Mouse (Mus musculus) heart, embryonic 15.5 days (tissue): ENCODE data around the gene Lingo1. TPM values are rescaled to one million over a fixed set of nuclear protein-coding genes. Genes with fewer than 3 reads are reported as not detected.

Experiments used
- ATAC-seq: fragments of 200-750 bp; cut with Nextera tagmentation; replicated peaks from 2 replicates; pipeline ENCODE4 v1.8.0; 2017; ENCODE audit warnings: low read depth, moderate TSS enrichment; ENCODE audit not compliant: insufficient number of reproducible peaks, insufficient read depth, low FRiP score
- H3K27ac ChIP-seq: fragments of 300-500 bp; sonication (generic); 2 replicates; pipeline ENCODE4 v1.5.1; 2015; ENCODE audit warnings: mild to moderate bottlenecking, inconsistent platforms
- H3K27me3 ChIP-seq: fragments of 300-500 bp; sonication (generic); 2 replicates; pipeline ENCODE4 v1.6.1; 2015; ENCODE audit warnings: inconsistent platforms
- H3K36me3 ChIP-seq: fragments of 300-500 bp; sonication (generic); 2 replicates; pipeline ENCODE4 v1.6.1; 2015; ENCODE audit warnings: mild to moderate bottlenecking, inconsistent platforms
- H3K4me1 ChIP-seq: fragments of 300-500 bp; sonication (generic); replicated peaks from 2 replicates; pipeline ENCODE4 v1.6.1; 2015; ENCODE audit warnings: inconsistent platforms
- H3K4me2 ChIP-seq: fragments of 300-500 bp; sonication (generic); 2 replicates; pipeline ENCODE4 v1.6.1; 2015; ENCODE audit warnings: inconsistent platforms, mild to moderate bottlenecking, moderate library complexity
- H3K4me3 ChIP-seq: fragments of 300-500 bp; sonication (generic); 2 replicates; pipeline ENCODE4 v1.5.1; 2015; ENCODE audit warnings: mild to moderate bottlenecking, inconsistent platforms
- H3K9ac ChIP-seq: fragments of 300-500 bp; sonication (generic); 2 replicates; pipeline ENCODE4 v1.6.1; 2015; ENCODE audit warnings: mild to moderate bottlenecking, inconsistent platforms
- H3K9me3 ChIP-seq: fragments of 300-500 bp; sonication (generic); replicated peaks from 2 replicates; pipeline ENCODE4 v1.6.1; 2016; ENCODE audit warnings: inconsistent platforms
- WGBS: fragments of 180-500 bp; shearing (Covaris S2); methylation state at CpG from one replicate; pipeline ENCODE4 v1.1.7; 2015; ENCODE audit warnings: mixed read lengths; 5-methylcytosine and 5-hydroxymethylcytosine counted together
- polyA plus RNA-seq: library from polyadenylated mRNA; unstranded; fragments of >200 nt; fragmentation: Nextera tagmentation; extraction: Ambion mirVana; gene quantifications from 2 replicates; pipeline ENCODE4 v1.2.1, GENCODE M21; 2015

Lingo1 gene
- polyA plus RNA-seq, 1 experiment from 2014 or later = 2.3 TPM

- Histone ChIP-seq H3K36me3 (no peaks in the 10 kb centered on the region), H3K27me3 (0 out of 2 replicates have a peak, but pooled peaks cover 14% of the 10 kb centered on the region), H3K27ac (no peak overlapping the region), H3K4me1 (no peaks in the 10 kb centered on the region), H3K9ac (no peak overlapping the region), H3K4me3 (no peak overlapping the region), H3K4me2 (no peak overlapping the region), H3K9me3 (no peaks in the 10 kb centered on the region)
- ATAC-seq = no peak
- 71% methylated on average over 11 of the region's 11 CpGs for WGBS
Observed at GRCm38 (mm10) chr9:56583139-56584042, 212.9 kb downstream of the Lingo1 start.

- Histone ChIP-seq H3K27ac (no peak overlapping the region), H3K4me1 (no peaks in the 10 kb centered on the region), H3K36me3 (no peaks in the 10 kb centered on the region), H3K4me3 (no peak overlapping the region), H3K9ac (no peak overlapping the region), H3K9me3 (no peaks in the 10 kb centered on the region), H3K4me2 (no peak overlapping the region), H3K27me3 (0 out of 2 replicates have a peak, but pooled peaks cover 14% of the 10 kb centered on the region)
- 55% methylated on average over 8 of the region's 8 CpGs for WGBS
- ATAC-seq = no peak
Observed at GRCm38 (mm10) chr9:56582628-56583027, 213.6 kb downstream of the Lingo1 start.

- Histone ChIP-seq H3K27me3 (0 out of 2 replicates have a peak, but pooled peaks cover 14% of the 10 kb centered on the region), H3K4me1 (no peaks in the 10 kb centered on the region), H3K9ac (no peak overlapping the region), H3K27ac (no peak overlapping the region), H3K9me3 (no peaks in the 10 kb centered on the region), H3K4me3 (no peak overlapping the region), H3K4me2 (no peak overlapping the region), H3K36me3 (no peaks in the 10 kb centered on the region)
- no peak for ATAC-seq
- WGBS = 52% methylated on average over 3 of the region's 3 CpGs
Observed at GRCm38 (mm10) chr9:56581700-56582099, 214.6 kb downstream of the Lingo1 start.

GRCm38 (mm10) chr9:56581016-56581415 lies 215.3 kb downstream of the Lingo1 start:
- Histone ChIP-seq H3K9me3 (no peaks in the 10 kb centered on the region), H3K36me3 (no peaks in the 10 kb centered on the region), H3K4me3 (no peak overlapping the region), H3K27ac (no peak overlapping the region), H3K4me1 (no peaks in the 10 kb centered on the region), H3K27me3 (0 out of 2 replicates have a peak, but pooled peaks cover 8% of the 10 kb centered on the region), H3K9ac (no peak overlapping the region), H3K4me2 (no peak overlapping the region)
- no peak for ATAC-seq
- WGBS = 76% methylated on average over 8 of the region's 8 CpGs

GRCm38 (mm10) chr9:56580101-56580500 lies 216.2 kb downstream of the Lingo1 start:
- H3K36me3 ChIP-seq = no peaks in the 10 kb centered on the region
- no peak overlapping the region for H3K4me2 ChIP-seq
- no peak overlapping the region for H3K27ac ChIP-seq
- H3K9ac ChIP-seq = no peak overlapping the region
- ATAC-seq = no peak
- H3K9me3 ChIP-seq = no peaks in the 10 kb centered on the region
- no peaks in the 10 kb centered on the region for H3K4me1 ChIP-seq
- no peak overlapping the region for H3K4me3 ChIP-seq
- WGBS = 22% methylated on average over 4 of the region's 4 CpGs
- 0 out of 2 replicates have a peak, but pooled peaks cover 7% of the 10 kb centered on the region for H3K27me3 ChIP-seq

GRCm38 (mm10) chr9:56577405-56577804 lies 218.9 kb downstream of the Lingo1 start:
- H3K36me3 ChIP-seq = no peaks in the 10 kb centered on the region
- ATAC-seq = no peak
- H3K9ac ChIP-seq = no peak overlapping the region
- H3K4me3 ChIP-seq = no peak overlapping the region
- no peak overlapping the region for H3K27ac ChIP-seq
- 76% methylated on average over 11 of the region's 11 CpGs for WGBS
- 0 out of 2 replicates have a peak, but pooled peaks cover 7% of the 10 kb centered on the region for H3K27me3 ChIP-seq
- no peak overlapping the region for H3K4me2 ChIP-seq
- no peaks in the 10 kb centered on the region for H3K4me1 ChIP-seq
- no peaks in the 10 kb centered on the region for H3K9me3 ChIP-seq

GRCm38 (mm10) chr9:56572534-56573479 lies 223.5 kb downstream of the Lingo1 start:
- Histone ChIP-seq H3K27ac (no peak overlapping the region), H3K27me3 (no peaks in the 10 kb centered on the region), H3K36me3 (no peaks in the 10 kb centered on the region), H3K4me2 (no peak overlapping the region), H3K9me3 (no peaks in the 10 kb centered on the region), H3K4me3 (no peak overlapping the region), H3K9ac (no peak overlapping the region), H3K4me1 (no peaks in the 10 kb centered on the region)
- WGBS = 61% methylated on average over 23 of the region's 23 CpGs
- no peak for ATAC-seq

Other genes with a start within 250 kb of the Lingo1 start
- 0.38 and 0.62 TPM in 2 replicates for gene Odf3l1, start 68.2 kb upstream of the Lingo1 start, polyA plus RNA-seq
- 28.9 and 38.3 TPM in 2 replicates for gene Cspg4, start 68.6 kb upstream of the Lingo1 start, polyA plus RNA-seq
- gene Snx33, start 131.9 kb upstream of the Lingo1 start, polyA plus RNA-seq = 7.0 and 9.5 TPM in 2 replicates
- 61.4 and 63.4 TPM in 2 replicates for gene Imp3, start 141.0 kb upstream of the Lingo1 start, polyA plus RNA-seq
- gene Snupn, start 154.4 kb upstream of the Lingo1 start, polyA plus RNA-seq = 14.4 and 17.9 TPM in 2 replicates
- 13.4 and 17.1 TPM in 2 replicates for gene Ptpn9, start 198.5 kb upstream of the Lingo1 start, polyA plus RNA-seq